Mouse (Mus musculus): ENCODE measurements around the gene Sgo2a.
"Not testable (repeated sequence)": the region's sequence is repeated elsewhere in the genome, so short reads cannot be mapped to it uniquely, and the experiment has no call there.

The Sgo2a gene

GRCm38 (mm10) chr1:58031160-58031769, 35.5 kb downstream of the Sgo2a start:
- peak in 1 of 2 experiments; percentile 31 for DNase-seq (ENCODE audit: low spot score in 2 of 2)

DNA sequence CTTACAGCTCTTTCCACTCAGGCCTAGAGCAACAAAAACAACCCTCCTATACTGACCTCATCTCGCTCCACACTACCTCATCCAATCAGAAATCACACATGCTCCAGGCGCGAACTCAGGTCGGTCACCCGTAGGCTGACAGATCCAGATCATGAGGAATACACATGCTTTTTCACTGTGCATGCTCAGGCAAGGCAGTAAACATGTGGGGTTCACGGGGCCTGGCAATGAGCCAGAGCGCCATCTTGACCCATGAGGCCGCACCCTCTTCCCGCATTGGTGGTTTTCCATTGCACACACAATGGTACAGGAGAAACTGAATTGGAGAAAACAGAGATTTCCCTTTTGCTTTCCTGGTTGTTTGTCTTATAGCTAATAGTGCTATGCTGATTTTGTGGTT, 41.5 kb downstream of the Sgo2a start:
- not testable (repeated sequence) for DNase-seq (ENCODE audit: low spot score in 2 of 2)

- DNase-seq (ENCODE audit: low spot score in 2 of 2) = no peak
Observed at GRCm38 (mm10) chr1:58045076-58045475, 49.3 kb downstream of the Sgo2a start.

GRCm38 (mm10) chr1:58045546-58045945, 49.8 kb downstream of the Sgo2a start:
- DNase-seq (ENCODE audit: low spot score in 2 of 2) = no peak

GRCm38 (mm10) chr1:58046721-58047290, 51.0 kb downstream of the Sgo2a start:
- no peak for DNase-seq (ENCODE audit: low spot score in 2 of 2)

DNA sequence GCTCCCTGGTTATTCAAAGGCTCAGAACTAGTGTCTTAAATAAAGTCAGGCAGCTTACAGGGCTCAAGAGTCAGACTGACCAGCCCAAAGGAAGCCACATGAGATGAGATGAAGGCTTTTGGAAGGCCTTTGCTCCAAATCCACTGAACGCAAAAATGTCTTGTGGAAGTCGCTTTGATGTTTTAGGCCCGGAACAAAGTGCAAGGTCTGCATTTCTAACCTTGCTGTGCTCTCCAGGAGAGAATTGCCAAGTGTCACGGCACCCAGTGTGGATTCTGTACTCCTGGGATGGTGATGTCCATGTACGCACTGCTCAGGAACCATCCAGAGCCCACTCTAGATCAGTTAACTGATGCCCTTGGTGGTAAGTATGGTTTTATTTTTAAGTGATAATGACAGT, 53.4 kb downstream of the Sgo2a start:
- no peak for DNase-seq (ENCODE audit: low spot score in 2 of 2)

DNA sequence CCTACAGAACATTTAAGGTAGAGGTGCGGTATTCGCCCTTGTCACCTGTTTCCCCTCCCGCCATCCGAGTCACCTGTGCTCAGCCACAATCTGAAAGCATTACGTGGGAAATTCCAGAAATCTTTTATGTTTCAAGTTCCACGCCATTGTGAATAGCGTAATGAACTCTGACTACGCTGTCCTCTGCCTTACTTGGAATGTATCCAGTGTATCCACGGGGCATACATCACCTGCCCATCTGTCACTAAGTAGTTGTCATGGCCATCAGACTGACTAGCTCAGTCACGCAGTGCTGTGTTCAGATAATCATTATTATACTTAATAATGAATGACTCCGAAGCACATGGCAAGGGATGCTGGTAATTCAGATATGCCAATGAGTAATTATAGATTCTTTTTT, 59.8 kb downstream of the Sgo2a start:
- no peak for DNase-seq (ENCODE audit: low spot score in 2 of 2)

DNA sequence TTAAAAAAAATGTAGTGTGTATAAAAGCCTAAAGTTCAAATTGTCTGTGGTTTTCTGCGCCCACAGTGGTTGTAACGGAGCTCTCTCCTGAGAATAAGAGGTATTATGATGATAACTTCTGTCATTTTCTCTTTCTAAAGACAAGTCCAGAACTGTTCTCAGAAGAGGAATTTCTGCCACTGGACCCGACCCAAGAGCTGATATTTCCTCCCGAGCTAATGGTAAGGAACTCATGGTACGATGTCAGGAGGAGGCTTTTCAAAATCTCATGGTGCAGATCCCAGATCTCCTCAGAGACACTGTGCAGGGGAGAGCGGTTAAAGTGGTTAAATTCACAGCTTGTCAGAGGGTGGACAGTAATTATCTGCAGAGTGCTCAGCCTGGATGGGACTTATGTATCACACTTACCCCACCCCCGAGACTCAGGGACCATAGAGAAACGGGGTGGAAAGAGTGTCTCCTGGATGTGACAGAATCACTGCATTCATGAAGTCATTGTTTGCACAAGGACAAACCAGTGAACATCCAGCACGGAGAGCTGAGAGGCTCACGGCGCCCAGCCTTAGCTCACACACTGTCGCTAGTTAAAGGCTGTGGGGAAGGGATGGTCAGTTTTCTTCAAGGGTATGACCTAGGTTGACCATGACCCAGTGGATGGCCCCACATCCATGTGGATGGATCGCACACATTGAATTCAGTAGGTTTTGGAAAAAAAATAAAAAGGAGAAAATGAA, 60.5 kb downstream of the Sgo2a start:
- DNase-seq (ENCODE audit: low spot score in 2 of 2) = no peak

- DNase-seq (ENCODE audit: low spot score in 2 of 2) = no peak
Observed at GRCm38 (mm10) chr1:58056939-58057338, 61.2 kb downstream of the Sgo2a start.

- DNase-seq (ENCODE audit: low spot score in 2 of 2) = no peak
Observed at GRCm38 (mm10) chr1:58058846-58059245, 63.1 kb downstream of the Sgo2a start.

DNA sequence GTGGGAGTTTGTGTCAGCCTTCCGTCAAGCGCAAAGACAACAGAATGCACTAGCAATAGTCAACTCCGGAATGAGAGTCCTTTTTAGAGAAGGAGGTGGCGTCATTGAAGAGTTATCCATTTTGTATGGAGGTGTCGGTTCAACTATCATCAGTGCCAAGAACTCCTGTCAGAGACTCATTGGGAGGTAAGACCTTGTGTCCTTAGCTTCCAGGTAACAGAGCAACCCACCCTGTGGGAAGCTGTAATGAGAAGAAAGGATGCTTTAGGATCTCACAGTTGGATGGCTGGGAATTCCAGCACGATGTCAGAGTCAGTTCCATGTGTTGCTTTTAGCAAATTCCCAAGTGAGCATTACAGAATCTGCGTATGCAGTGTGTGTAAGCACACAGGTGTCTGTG, 66.4 kb downstream of the Sgo2a start:
- DNase-seq (ENCODE audit: low spot score in 2 of 2) = no peak

DNA sequence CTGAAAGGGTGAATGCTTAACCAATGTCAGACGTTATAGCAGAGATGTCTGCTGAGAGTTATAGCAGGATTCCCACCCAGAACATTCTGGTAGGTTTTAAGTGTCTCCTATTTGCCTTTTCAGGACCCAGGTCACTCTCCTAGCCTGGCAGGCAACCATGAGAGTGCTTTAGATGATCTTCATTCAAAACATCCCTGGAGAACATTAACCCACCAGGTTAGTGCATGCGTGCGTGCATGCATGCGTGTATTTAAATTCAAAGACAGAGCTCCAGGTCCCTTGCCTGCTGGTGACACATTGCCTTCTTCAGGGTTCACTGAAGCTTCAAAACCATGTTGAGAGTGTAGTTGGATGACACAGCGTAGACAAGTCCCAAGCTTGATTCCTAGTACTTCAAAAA, 69.4 kb downstream of the Sgo2a start:
- no peak for DNase-seq (ENCODE audit: low spot score in 2 of 2)

DNA sequence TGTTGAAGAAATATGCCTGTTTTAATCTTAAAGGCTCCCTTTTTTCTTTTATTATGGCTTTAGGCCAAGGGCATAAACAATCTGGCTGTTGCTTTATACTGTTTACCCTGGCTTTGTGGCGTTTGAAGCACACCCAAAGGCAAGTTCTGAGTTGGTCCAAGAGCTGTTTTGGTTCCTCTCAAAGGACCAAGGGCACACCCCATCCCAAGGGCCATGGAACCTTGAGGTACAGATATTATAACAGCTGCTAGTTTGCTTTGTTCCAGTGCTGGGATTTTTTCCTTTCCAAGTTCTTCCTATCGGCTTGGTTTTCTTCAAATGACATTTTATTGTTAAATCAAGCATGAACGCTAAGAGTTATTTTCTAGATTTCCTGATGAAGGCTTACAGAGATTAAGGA, 69.8 kb downstream of the Sgo2a start:
- DNase-seq (ENCODE audit: low spot score in 2 of 2) = no peak

DNA sequence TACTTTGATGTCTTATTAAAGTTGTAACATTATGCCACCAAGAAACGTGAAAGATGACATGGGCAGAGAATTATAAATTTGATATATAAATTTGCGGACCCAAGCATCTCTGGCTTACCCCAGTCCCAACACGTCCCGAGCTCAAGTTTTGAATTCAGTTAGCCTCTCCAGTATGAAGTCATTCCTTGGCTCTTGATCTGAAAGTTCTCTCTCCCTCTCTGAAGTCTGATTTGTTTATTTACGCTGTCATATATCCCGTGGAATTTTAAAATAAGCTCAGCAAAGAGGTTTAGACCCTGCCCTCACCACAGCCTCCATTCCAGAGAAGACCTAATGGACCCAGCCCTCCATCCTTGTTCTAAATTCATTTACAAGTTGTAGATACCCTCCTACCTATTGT, 73.4 kb downstream of the Sgo2a start:
- no peak for DNase-seq (ENCODE audit: low spot score in 2 of 2)

DNA sequence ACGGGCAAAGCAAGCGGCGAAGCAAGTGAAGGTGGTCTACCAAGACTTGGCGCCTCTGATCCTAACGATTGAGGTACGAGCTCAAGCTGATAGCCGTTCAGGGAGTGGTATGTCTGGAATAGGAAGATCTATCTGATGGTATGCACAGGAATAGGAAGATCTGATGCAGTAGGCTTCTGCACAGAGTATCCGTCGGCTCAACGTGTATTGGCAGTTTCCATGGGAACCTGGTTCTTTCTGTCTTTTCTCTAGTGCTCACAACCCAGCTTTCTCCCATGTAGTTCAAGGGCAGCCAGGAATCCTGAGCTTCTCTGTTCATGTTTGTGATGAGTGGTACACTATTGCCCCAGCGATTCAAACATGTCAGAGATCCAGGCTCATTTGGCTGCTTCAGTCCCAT, 74.3 kb downstream of the Sgo2a start:
- no peak for DNase-seq (ENCODE audit: low spot score in 2 of 2)

DNA sequence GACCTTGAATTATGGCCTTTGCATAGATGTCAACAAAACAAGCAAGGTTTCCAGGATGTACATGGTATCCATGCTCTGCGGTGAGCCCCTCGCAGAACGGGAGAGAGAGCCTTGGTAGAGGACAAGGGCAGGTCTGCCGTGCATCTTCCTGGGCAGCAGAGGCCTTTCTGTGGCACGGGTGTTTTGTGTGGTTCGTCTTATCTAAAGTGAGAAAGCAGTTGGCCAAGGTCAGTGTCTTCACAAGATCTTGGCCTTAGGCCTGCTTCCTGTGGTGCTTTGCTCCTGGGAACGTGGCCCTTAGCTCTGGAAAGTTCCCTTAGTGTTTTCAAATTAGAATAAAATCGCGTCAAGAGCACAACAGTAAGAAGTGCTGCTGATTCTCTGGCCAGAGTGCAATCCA, 75.2 kb downstream of the Sgo2a start:
- DNase-seq (ENCODE audit: low spot score in 2 of 2) = no peak

DNA sequence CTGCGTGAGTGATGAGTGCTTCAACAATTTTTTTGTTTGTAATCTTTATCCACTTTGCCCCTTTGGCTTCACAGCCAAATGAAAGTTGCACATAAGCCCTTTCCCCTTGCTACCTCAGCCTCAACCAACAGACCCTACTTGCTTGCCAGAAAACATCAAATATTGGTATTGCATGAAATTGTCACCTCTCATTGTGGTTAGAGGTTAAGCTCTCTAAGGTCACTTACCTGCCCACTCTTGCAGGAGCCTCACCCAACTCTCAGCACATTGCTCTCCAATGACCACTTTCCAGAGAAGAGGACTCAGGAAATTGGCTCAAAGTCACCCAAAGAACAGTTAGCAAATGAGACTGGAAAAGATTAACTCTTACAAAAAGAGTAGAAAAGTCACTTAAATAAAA, 75.7 kb downstream of the Sgo2a start:
- DNase-seq (ENCODE audit: low spot score in 2 of 2) = no peak

- no peak for DNase-seq (ENCODE audit: low spot score in 2 of 2)
Observed at GRCm38 (mm10) chr1:58072416-58072815, 76.6 kb downstream of the Sgo2a start.

DNA sequence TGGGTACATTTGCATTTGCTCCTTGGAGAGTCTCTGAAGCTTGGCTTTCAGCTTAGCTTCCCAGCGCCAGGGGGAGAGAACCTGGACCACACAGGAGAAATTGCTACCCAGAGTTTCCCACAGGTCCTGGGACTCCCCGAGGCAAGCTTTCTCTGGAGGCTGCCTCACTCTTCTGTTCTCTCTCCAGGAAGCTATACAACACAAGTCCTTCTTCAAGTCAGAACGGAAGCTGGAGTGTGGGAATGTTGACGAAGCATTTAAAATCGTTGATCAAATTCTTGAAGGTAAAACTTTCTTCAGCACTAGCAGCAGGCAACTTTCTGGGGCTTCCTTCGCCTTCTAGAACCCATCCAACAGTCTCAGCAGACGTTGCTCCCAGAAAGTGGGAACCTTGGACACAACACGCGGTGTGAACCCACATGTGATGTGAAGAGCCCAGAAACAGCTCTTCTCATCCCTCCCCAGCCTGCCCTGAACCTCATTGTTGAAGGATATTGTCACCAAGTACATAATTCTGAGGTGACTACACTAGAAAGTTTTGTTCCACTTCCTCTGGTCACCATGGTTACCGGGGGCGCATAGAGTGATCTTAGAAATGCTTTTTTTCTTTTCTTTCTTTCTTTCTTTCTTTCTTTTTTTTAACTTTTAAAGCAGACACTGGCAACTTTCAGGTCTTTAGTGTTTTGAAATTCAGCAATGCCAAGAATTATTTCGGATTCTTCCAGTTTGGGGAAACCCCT, 77.4 kb downstream of the Sgo2a start:
- no peak for DNase-seq (ENCODE audit: low spot score in 2 of 2)

DNA sequence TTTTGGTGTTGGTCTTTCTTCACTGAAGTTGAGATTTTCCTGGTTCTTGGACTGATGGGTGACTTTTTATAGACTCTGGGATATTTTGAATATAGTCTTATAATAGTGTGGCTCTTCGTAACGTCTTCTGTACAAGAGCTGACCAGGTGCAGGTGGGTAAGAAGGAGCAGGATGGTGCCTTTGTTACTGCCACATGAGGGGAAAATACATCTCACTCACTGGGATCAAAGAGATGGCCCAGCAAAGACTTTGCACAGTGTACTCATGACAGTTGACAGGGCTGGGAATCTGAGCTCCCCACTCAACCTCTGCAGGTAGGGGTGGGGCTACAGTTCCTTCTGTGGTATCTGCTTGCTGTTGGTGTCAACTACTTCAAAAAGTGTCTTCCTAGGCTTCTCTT, 78.5 kb downstream of the Sgo2a start:
- no peak for DNase-seq (ENCODE audit: low spot score in 2 of 2)

Data from frontal cortex, postnatal 10 days (tissue).